Mouse (Mus musculus): ENCODE data around the gene Calm3. TPM values are rescaled to one million over a fixed set of nuclear protein-coding genes. Genes with fewer than 3 reads are reported as not detected.
A peak's percentile ranks its signal among the peaks of the same experiment; 100 is the strongest.
"Not testable (repeated sequence)": the region's sequence is repeated elsewhere in the genome, so short reads cannot be mapped to it uniquely, and the experiment has no call there.

Gene Calm3
- total RNA-seq (2021): 100 to 1,000 TPM; 232 to 251 TPM
- long read RNA-seq, experiment 1, transcript Calm3-201 (6 exons, 2,290 nt): major isoform, 221 of 269 reads
- long read RNA-seq, experiment 1, partial matches to known transcripts: 6 of 269 reads
- long read RNA-seq, experiment 1, other reads (novel, unspliced or antisense): 42 of 269 reads
- long read RNA-seq, experiment 2, transcript Calm3-201 (6 exons, 2,290 nt): major isoform, 79 of 95 reads
- long read RNA-seq, experiment 2, partial matches to known transcripts: 1 of 95 reads
- long read RNA-seq, experiment 2, other reads (novel, unspliced or antisense): 15 of 95 reads

DNA sequence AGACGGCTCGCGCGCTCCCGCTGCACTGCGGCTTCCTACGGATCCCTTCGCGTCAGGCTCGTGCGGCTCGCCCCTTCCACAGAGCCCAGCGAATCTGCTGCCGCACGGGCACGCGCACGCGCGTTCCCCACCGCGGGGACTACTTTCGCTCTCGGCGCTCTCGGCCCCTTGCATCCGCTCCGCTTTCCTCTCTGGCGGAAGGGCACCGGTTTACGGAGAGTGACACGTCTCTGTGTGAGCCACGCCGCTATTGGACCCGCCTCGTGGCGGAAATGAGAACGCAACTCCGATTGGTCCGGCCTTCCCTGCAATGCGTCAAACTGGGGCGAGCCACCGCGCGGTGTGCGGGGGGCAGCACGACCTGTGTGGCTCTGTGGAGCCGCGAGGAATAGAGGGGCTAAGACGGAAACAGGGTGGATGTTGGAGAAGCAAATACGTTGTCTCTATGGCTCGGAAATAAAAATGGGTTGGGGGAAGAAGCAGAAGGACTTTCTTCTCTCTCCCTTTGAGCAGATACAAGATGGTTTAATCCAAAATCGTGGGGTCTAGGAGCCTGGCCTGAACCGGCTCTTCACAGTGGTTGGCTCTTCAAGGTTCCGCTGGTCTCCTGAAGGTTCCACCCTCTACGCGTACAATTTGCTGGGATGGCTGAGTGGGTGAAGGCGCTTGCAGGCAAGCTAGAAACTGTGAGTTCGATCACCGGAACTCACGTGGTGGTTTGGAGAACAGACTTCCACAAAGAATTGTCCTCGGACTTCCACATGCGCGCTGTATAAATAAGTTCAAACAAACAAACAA, at the start of gene Calm3:
Calm3 (minus strand) TSS at position 78 of the 798 bp plus-strand sequence.
- peak; percentile 99 for DNase-seq

DNA sequence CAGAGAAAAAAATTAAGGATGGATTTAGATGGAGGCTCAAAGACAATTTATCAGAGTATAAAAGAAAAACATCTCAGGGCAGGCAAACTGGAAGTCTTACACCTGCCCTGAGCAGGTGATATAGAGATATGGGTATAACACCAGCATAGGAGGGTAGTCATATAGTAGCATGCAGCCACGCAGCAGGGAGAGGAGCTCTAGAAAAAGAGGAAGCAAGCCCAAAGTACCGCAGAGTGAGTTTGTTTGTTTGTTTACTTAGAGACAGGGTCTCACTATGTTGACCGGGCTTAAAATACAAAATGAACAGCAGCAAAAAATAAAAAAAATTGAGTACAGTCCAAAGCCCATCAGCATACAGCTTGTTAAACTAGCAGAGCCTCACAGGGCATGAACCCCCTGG, 47.2 kb upstream of the Calm3 start:
- no peak for DNase-seq

- no peak for DNase-seq
Observed at GRCm38 (mm10) chr7:16968414-16968813, 44.5 kb upstream of the Calm3 start.

- no peak for DNase-seq
Observed at GRCm38 (mm10) chr7:16961678-16962077, 37.8 kb upstream of the Calm3 start.

GRCm38 (mm10) chr7:16959539-16960187, 35.7 kb upstream of the Calm3 start, which contains the start of gene Pnmal1:
Gene Pnmal1 (plus strand): TSS chr7:16959679.
- DNase-seq: peak; percentile 81 to 84

DNA sequence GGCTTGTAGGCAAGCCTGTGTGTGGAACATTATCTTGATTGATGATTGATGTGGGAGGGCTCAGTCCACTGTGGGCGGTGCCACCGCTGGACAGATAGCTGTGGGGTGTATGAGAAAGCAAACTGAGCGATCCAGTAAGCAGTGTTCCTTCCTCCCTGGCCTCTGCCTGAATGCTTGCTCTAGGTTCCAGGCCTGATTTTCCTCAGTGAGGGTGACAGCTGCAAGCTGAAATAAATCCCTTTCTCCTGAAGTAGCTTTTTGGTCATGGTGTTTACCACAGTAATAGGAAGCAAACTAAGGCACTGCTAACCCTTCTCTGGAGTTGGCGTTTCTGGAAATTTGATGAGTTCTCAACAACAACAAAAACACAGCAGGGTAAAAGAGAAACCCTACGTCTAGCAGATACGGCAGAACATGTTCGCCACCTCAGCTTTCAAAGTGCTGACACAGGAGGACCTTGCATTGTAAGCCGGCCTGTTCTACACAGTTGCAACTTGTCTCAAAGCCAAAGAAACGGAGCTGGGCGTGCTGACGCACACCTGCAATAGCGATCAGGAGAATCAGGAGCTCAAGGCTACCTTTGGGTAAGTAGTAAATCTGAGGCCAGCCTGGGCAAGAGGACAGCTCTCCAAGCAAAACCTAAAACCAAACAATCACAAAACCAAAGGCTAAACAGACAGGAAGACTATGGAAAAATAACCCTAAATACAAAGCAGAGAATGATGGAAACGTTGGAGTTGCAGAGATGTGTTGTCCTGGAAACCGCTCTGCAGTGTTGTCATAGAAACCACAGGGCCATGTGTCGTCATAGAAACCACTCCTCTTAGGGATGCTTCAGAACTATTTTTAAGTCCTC, 32.7 kb upstream of the Calm3 start:
- no peak for DNase-seq

- DNase-seq: no peak
Observed at GRCm38 (mm10) chr7:16955712-16956111, 31.8 kb upstream of the Calm3 start.

DNA sequence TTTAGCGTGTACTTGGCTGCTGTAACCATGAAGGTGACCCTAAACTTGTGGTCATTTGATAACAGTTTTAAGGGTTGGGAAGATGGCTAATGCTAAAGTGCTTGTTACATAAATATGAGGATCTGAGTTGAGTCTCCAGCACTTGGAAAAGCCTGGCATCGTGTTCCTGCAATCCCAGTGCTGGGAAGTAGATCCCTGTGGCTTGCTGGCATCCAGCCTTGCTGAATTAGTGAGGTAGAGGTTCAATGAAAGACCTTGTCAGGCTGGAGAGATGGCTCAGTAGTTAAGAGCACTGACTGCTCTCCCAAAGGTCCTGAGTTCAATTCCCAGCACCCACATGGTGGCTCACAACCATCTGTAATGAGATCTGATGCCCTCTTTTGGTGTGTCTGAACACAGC, 29.9 kb upstream of the Calm3 start:
- not testable (repeated sequence) for DNase-seq

GRCm38 (mm10) chr7:16950861-16951635, 27.1 kb upstream of the Calm3 start:
- DNase-seq: peak; percentile 82 to 87

DNA sequence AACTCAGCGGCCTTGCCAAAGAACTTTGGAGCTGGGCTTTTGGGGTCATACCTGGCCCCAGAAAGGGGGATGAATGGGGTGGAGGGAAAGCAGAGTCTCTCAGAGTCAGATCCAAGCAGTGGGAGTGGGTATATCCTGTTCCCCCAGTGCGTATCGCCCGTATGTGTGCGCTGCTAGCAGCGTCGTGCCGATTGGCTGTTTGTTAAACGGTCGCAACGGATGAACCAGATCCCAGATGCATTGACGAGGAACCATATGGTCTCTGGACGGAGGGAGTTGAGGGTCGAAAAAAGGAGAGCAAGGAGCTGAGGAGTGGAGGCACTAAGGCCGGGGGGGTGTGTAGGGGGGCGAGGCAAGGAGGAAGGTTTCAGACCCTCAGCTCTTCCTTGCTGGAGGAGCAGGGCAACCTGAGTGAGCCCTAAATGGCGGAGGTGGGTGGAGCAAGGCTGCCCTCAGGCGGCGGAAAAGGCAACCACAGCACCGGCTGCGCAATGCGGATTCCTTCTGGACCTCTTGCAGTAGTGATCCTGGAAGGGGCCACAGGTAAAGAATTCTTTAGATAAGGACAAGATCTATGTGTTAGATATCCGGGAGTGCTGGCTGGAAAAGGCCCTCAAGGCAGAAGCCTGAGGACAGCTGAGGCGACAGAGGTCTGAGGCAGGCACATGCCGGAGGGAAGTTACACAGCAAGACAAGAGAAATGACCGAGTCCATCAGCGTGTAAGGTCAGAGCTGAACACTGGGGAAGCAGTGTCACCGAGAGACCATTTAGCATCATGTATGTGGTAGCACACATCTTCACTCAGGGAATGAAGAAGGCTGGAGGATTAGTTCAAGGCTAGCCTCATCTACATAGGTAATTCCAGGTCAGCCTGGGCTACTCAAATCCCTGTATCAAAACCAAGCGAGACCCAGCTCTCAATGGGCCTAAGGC, 26.3 kb upstream of the Calm3 start:
- peak; percentile 81 to 85 for DNase-seq

DNA sequence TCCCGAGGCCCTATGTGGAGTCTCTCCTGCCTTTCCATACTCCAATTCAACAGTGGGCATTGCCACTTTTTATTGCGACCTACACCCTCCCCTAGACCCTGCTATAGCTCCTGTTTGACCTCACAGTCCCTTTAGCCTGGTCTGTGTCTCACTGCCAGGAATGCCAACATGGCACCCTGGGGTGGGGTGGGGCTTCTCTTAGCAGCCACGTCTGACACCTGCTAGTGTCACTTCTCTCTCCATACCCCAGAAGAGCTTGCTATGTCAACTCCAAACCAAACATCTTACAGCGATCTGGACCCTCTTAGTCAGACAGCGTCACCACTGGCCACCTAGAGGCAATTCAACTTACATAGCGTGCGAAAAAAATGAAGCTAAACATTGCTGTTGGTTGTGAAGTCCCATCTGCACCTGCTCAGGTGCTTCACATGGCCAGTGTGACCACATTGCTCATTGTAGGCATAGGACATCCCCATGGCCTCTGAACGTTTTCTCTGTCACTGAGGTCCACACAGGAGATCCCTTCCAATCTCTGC, 25.1 kb upstream of the Calm3 start:
- DNase-seq: no peak

DNA sequence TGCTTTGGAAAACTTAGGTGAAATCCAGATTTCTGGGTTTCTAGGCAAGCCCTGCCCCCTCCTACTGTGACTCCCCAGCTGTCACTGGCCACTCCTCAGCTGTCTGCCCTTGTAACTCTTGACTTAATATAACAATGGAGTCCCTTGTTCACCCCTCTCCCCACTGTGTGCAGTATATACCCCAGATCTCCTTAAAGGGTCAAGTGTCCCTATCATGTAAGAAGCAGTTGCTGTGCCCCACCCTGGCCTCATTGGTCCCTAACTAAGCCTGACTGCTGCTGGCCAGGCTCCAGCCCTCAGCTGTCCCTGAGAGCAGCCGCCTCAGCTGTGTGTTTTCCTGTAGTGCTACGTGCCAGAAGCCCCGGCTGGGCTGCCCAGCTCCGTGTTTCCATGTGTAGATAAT, 24.0 kb upstream of the Calm3 start:
- peak; percentile 42 to 57 for DNase-seq

DNA sequence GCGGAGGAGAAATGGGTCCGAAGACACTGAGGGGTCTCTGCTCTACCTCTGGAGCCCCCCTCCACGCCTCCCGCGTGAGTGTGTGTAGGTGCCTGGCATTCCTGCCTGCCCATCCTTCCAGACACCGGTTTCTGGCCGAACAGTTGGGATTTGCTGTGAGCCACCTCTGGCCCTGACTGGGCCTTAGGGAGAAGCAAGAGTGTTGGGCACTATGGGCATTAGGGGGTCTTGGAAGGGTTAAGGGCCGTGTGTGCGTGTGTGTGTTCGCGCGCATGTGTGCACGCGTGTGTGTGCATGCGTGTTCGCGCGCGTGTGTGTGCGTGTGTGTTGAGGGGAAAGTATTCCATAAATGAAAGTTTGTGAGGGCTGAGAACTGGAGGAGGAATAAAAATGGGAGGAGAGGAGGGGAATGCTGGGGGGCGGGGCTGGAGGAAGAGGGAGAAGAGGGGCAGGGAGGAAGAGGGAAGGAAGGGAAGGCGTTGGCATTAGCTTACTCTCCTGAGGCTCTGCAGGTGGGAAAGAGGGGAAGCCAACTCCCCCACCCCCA, 23.5 kb upstream of the Calm3 start:
- no peak for DNase-seq

DNA sequence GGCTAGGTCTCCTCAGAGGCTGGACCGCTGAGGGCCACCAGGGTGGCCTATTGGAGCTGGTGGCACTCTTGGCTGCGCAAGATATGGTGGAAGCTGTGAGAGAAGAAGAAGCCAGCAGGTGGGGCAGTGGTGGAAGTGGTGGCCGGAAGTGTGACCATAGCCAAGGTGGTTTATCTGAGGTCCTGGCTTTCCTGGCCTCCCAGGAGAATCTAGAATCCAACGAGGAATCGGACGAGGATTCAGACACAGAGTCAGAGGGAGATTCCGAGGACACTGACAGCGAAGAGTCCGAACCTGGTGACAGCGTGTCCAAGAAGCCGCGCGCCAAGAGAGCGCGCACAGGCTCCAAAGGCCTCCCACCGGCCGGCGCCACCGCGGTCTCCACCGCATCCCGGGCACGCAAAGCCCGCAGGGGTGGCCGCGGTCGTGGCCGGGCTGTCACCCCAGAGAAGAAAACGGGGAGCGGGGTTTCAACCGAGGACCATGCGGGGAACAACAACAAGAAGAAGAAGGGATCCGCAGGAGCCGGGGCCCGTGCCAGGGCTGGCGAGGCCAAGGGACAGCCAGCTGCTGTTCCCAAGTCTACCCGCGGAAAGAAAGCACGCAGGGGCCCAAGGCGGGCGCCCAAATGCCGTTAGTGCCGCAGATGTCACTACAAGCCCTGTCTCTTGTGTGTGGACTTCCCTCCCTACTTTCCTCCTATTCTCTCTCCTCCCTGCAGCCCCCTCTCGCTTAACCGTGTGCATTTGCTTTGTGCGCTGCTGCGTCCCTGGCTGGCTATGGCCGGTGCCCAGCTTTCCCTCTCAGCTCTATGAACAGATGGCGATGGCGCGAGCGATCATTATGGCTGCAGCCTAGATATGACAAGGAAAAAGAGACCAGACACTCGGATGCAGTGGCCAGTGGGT, 22.8 kb upstream of the Calm3 start:
- peak in 1 of 2 experiments; percentile 20 for DNase-seq

- no peak for DNase-seq
Observed at GRCm38 (mm10) chr7:16945419-16945818, 21.5 kb upstream of the Calm3 start.

GRCm38 (mm10) chr7:16944808-16945315, 20.9 kb upstream of the Calm3 start:
- peak in 1 of 2 experiments; percentile 48 for DNase-seq

DNA sequence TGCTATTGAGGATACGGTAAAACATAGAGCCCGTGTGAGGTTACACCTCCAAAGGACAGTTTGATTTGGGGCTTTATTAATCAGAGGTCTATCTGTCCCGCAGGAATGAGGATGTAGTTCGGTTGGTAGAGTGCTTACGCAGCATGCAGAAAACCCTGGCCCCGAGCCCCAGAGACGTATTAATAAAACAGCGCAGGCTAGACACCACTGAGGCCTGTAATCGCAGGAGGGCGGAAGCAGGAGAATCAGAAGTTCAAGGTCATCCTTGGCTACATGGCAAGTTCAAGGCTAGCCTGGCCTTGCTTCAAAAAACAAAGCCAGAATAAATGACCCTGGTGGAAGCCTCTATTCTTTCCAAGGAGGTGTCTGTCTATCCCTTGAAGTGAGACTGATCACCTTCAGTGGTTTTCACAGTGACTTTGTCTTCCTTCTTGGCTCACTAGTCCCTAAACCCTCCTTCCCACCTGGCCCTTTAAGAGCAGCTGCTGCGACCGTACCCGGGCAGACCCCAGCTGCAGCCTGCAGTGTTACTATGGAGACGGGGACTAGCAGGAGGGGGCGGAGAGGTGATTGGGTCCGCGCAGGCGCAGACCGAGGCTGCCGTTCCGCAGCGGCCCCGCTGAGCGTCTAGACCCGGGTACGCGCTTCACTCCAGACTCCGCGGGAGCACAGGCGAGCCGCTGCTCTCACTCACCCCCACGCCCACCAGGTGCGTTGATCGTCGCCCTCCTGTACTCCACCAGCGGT, 20.3 kb upstream of the Calm3 start, which contains the start of gene Pnmal2:
Pnmal2 (plus strand) TSS at position 622 of the 747 bp plus-strand sequence.
- DNase-seq: peak; percentile 87 to 93

Measured in adrenal gland, postnatal 36 days (tissue).